Mouse (Mus musculus) thymus, postnatal 0 days (tissue): ENCODE data around the gene Ube2d2b. TPM values are rescaled to one million over a fixed set of nuclear protein-coding genes. Genes with fewer than 3 reads are reported as not detected.

Experiments
- DNase-seq: peaks from one replicate; pipeline ENCODE4 v3.0.0-alpha.2; 2015; ENCODE audit warnings: low spot score
- polyA plus RNA-seq: library from polyadenylated mRNA; unstranded; fragments of >200 nt; fragmentation: Nextera tagmentation; extraction: Ambion mirVana; gene quantifications from 2 replicates; pipeline ENCODE4 v1.2.1, GENCODE M21; 2015

Gene Ube2d2b
- polyA plus RNA-seq: 0.08 TPM in 1 of 2 replicates, not detected in the other

GRCm38 (mm10) chr5:107829998-107830560 lies at the start of gene Ube2d2b:
TSS of gene Ube2d2b (plus strand) at chr5:107830099.
- DNase-seq: no peak

GRCm38 (mm10) chr5:107782360-107782759 lies 47.5 kb upstream of the Ube2d2b start:
- peak; percentile 26 for DNase-seq

- no peak for DNase-seq
Observed at GRCm38 (mm10) chr5:107787682-107788443, 42.0 kb upstream of the Ube2d2b start.

GRCm38 (mm10) chr5:107789492-107789891 lies 40.4 kb upstream of the Ube2d2b start:
- peak; percentile 56 for DNase-seq

GRCm38 (mm10) chr5:107791966-107792365 lies 37.9 kb upstream of the Ube2d2b start:
- no peak for DNase-seq

- no peak for DNase-seq
Observed at GRCm38 (mm10) chr5:107792516-107792915, 37.4 kb upstream of the Ube2d2b start.

GRCm38 (mm10) chr5:107793258-107793657 lies 36.6 kb upstream of the Ube2d2b start:
- no peak for DNase-seq

GRCm38 (mm10) chr5:107793927-107794326 lies 36.0 kb upstream of the Ube2d2b start:
- DNase-seq: peak; percentile 56

- DNase-seq: no peak
Observed at GRCm38 (mm10) chr5:107798290-107798689, 31.6 kb upstream of the Ube2d2b start.

GRCm38 (mm10) chr5:107801234-107801633 lies 28.7 kb upstream of the Ube2d2b start:
- no peak for DNase-seq

- no peak for DNase-seq
Observed at GRCm38 (mm10) chr5:107802621-107803020, 27.3 kb upstream of the Ube2d2b start.

- no peak for DNase-seq
Observed at GRCm38 (mm10) chr5:107807496-107807895, 22.4 kb upstream of the Ube2d2b start.

- DNase-seq: no peak
Observed at GRCm38 (mm10) chr5:107814651-107815050, 15.2 kb upstream of the Ube2d2b start.

- no peak for DNase-seq
Observed at GRCm38 (mm10) chr5:107822521-107822920, 7.4 kb upstream of the Ube2d2b start.

- DNase-seq: no peak
Observed at GRCm38 (mm10) chr5:107831351-107831750, 1.5 kb downstream of the Ube2d2b start.

- DNase-seq: no peak
Observed at GRCm38 (mm10) chr5:107834287-107834686, 4.4 kb downstream of the Ube2d2b start.

- DNase-seq: no peak
Observed at GRCm38 (mm10) chr5:107838891-107839644, 9.2 kb downstream of the Ube2d2b start.

GRCm38 (mm10) chr5:107840549-107841238 lies 10.8 kb downstream of the Ube2d2b start:
- DNase-seq: peak; percentile 66

GRCm38 (mm10) chr5:107847349-107847748 lies 17.4 kb downstream of the Ube2d2b start:
- DNase-seq: no peak

GRCm38 (mm10) chr5:107847817-107848216 lies 17.9 kb downstream of the Ube2d2b start:
- no peak for DNase-seq

GRCm38 (mm10) chr5:107848964-107849363 lies 19.1 kb downstream of the Ube2d2b start:
- no peak for DNase-seq
